Mouse (Mus musculus) heart, adult 2 months (tissue): ENCODE results near the gene Tlcd1. TPM values are rescaled to one million over a fixed set of nuclear protein-coding genes. Genes with fewer than 3 reads are reported as not detected.

Source experiments
- DNase-seq, 2 experiments: peaks; one replicate each; pipeline ENCODE4 v3.0.0; 2021
- H3K27ac ChIP-seq: fragments of 200-600 bp; 2 replicates; pipeline ENCODE4 v1.8.1; 2022
- H3K27me3 ChIP-seq: fragments of 200-500 bp; 2 replicates; pipeline ENCODE4 v1.6.1; 2012; ENCODE audit warnings: mild to moderate bottlenecking, low read length, inconsistent platforms, mixed read lengths; ENCODE audit not compliant: control insufficient read depth, insufficient read depth
- H3K36me3 ChIP-seq: fragments of 200-500 bp; 2 replicates; pipeline ENCODE4 v1.6.1; 2012; ENCODE audit warnings: low read length, inconsistent platforms; ENCODE audit not compliant: control insufficient read depth, insufficient read depth
- H3K4me1 ChIP-seq: fragments of 200-500 bp; 2 replicates; pipeline ENCODE4 v1.6.1; 2011; ENCODE audit warnings: low read length; ENCODE audit not compliant: control insufficient read depth, insufficient read depth
- H3K4me3 ChIP-seq: fragments of 200-600 bp; 2 replicates; pipeline ENCODE4 v1.8.1; 2022
- H3K79me2 ChIP-seq: fragments of 200-500 bp; replicated peaks from 2 replicates; pipeline ENCODE4 v1.6.1; 2012; ENCODE audit warnings: mild to moderate bottlenecking, inconsistent platforms, low read length, moderate library complexity, mixed read lengths; ENCODE audit not compliant: control insufficient read depth, insufficient read depth
- H3K9ac ChIP-seq: fragments of 200-500 bp; 2 replicates; pipeline ENCODE4 v1.6.1; 2012; ENCODE audit warnings: low read depth, mild to moderate bottlenecking, control low read depth, inconsistent platforms, low read length, mixed read lengths
- CTCF ChIP-seq: fragments of 200-600 bp; IDR thresholded peaks from 2 replicates; pipeline ENCODE4 v1.8.1; 2022; ENCODE audit warnings: antibody characterized with exemption, mild to moderate bottlenecking, moderate library complexity
- EP300 ChIP-seq: fragments of 200-500 bp; IDR thresholded peaks from 2 replicates; pipeline ENCODE4 v1.6.1; 2011; ENCODE audit warnings: low read depth, low read length, control low read depth; ENCODE audit not compliant: insufficient read depth
- POLR2A ChIP-seq: fragments of 200-500 bp; IDR thresholded peaks from 2 replicates; pipeline ENCODE4 v1.6.1; 2011; ENCODE audit warnings: mild to moderate bottlenecking, low read depth, low read length, control low read depth; ENCODE audit not compliant: insufficient read depth
- WGBS: fragments of 180-500 bp; shearing (Covaris S2); methylation state at CpG from one replicate; pipeline ENCODE4 v1.1.7; 2018; 5-methylcytosine and 5-hydroxymethylcytosine counted together
- intact Hi-C: fragments of 180-260 bp; cut with DNase I; formaldehyde crosslinking; loops from one replicate; pipeline ENCODE4 v1.15.1; 2025
- polyA plus RNA-seq: library from polyadenylated mRNA; depleted of rRNA; stranded (reverse); fragments of >200 nt; gene quantifications from 2 replicates; pipeline ENCODE4 v1.2.3, GENCODE M21; 2012
- total RNA-seq, 2 experiments: library from RNA; stranded (reverse); gene quantifications; 2 replicates each; pipeline ENCODE4 v1.2.3; 2021

Tlcd1 gene
- total and polyA plus RNA-seq, 3 experiments: 5.4 to 17.3 (median 5.7) TPM

GRCm38 (mm10) chr11:78190041-78190440 is 13.5 kb downstream of the Tlcd1 start:
- H3K27ac ChIP-seq: no peak overlapping the region
- H3K27me3 ChIP-seq: no peaks in the 10 kb centered on the region
- no peaks in the 10 kb centered on the region for H3K79me2 ChIP-seq
- H3K4me3 ChIP-seq: no peak overlapping the region
- 81% methylated on average over 6 of the region's 6 CpGs for WGBS
- no peak overlapping the region for H3K9ac ChIP-seq
- DNase-seq: no peak
- no peaks in the 10 kb centered on the region for H3K36me3 ChIP-seq
- no peak for TF ChIP-seq EP300
- TF ChIP-seq CTCF: no peak
- no peak for TF ChIP-seq POLR2A
- intact Hi-C loops: no loop called here
- peaks cover 3% of the 10 kb centered on the region; the same call in 1 of the 2 replicates for H3K4me1 ChIP-seq

GRCm38 (mm10) chr11:78193113-78193512 is 16.6 kb downstream of the Tlcd1 start, which contains the start of gene Proca1:
Gene Proca1, plus strand, starts transcription at chr11:78193392.
- no peaks in the 10 kb centered on the region for H3K36me3 ChIP-seq
- H3K27ac ChIP-seq: no peak within 1 kb of the TSS
- no peak within 1 kb of the TSS for H3K4me3 ChIP-seq
- intact Hi-C loops: no loop called here
- WGBS: 64% methylated on average over 1 of the region's 1 CpGs
- no peak within 1 kb of the TSS for H3K9ac ChIP-seq
- DNase-seq: no peak
- TF ChIP-seq EP300 (no peak), POLR2A (no peak)
- peaks cover 4% of the 10 kb centered on the region; the same call in 1 of the 2 replicates for H3K4me1 ChIP-seq
- no peaks in the 10 kb centered on the region for H3K27me3 ChIP-seq
- H3K79me2 ChIP-seq: no peaks in the 10 kb centered on the region

GRCm38 (mm10) chr11:78194411-78195100 is 18.0 kb downstream of the Tlcd1 start:
- Histone ChIP-seq H3K9ac (peak overlapping the region; percentile 48), H3K4me3 (peak overlapping the region; percentile 49), H3K27me3 (no peaks in the 10 kb centered on the region), H3K36me3 (no peaks in the 10 kb centered on the region), H3K79me2 (no peaks in the 10 kb centered on the region), H3K4me1 (peaks cover 4% of the 10 kb centered on the region; the same call in 1 of the 2 replicates), H3K27ac (no peak overlapping the region)
- TF ChIP-seq POLR2A (peak; percentile 46; the same call in 1 of the 2 replicates), EP300 (no peak)
- intact Hi-C loops: no loop called here
- 4% methylated on average over 30 of the region's 30 CpGs for WGBS
- DNase-seq: peak; percentile 83 to 84

GRCm38 (mm10) chr11:78195101-78195863 is 18.8 kb downstream of the Tlcd1 start:
- Histone ChIP-seq H3K27me3 (no peaks in the 10 kb centered on the region), H3K4me1 (peaks cover 4% of the 10 kb centered on the region; the same call in 1 of the 2 replicates), H3K79me2 (no peaks in the 10 kb centered on the region), H3K27ac (no peak overlapping the region), H3K9ac (peak overlapping the region; percentile 48), H3K36me3 (no peaks in the 10 kb centered on the region), H3K4me3 (peak overlapping the region; percentile 49)
- no peak for DNase-seq
- intact Hi-C loops: no loop called here
- no peak for TF ChIP-seq CTCF
- TF ChIP-seq EP300: no peak
- 50% methylated on average over 23 of the region's 23 CpGs for whole genome bisulfite sequencing

GRCm38 (mm10) chr11:78202372-78202771 is 25.9 kb downstream of the Tlcd1 start:
- H3K4me3 ChIP-seq: no peak overlapping the region
- no peak for DNase-seq
- no peaks in the 10 kb centered on the region for H3K4me1 ChIP-seq
- TF ChIP-seq EP300 (no peak), CTCF (no peak), POLR2A (no peak)
- 84% methylated on average over 3 of the region's 3 CpGs for WGBS
- no peak overlapping the region for H3K27ac ChIP-seq
- H3K36me3 ChIP-seq: no peaks in the 10 kb centered on the region
- intact Hi-C loops: no loop called here
- no peaks in the 10 kb centered on the region for H3K79me2 ChIP-seq
- no peak overlapping the region for H3K9ac ChIP-seq
- no peaks in the 10 kb centered on the region for H3K27me3 ChIP-seq

GRCm38 (mm10) chr11:78204287-78204686 is 27.8 kb downstream of the Tlcd1 start:
- H3K27me3 ChIP-seq: no peaks in the 10 kb centered on the region
- H3K79me2 ChIP-seq: no peaks in the 10 kb centered on the region
- no peaks in the 10 kb centered on the region for H3K4me1 ChIP-seq
- DNase-seq: no peak
- no peak overlapping the region for H3K27ac ChIP-seq
- H3K36me3 ChIP-seq: no peaks in the 10 kb centered on the region
- no peak for TF ChIP-seq POLR2A
- TF ChIP-seq EP300: no peak
- no peak for TF ChIP-seq CTCF
- intact Hi-C loops: no loop called here
- H3K4me3 ChIP-seq: no peak overlapping the region
- WGBS: 68% methylated on average over 6 of the region's 6 CpGs
- H3K9ac ChIP-seq: no peak overlapping the region
